Mouse (Mus musculus) hindbrain, embryonic 10.5 days (tissue): ENCODE data around the gene Hacd3. TPM values are rescaled to one million over a fixed set of nuclear protein-coding genes. Genes with fewer than 3 reads are reported as not detected.

Source experiments
- DNase-seq: peaks from one replicate; pipeline ENCODE4 v3.0.0-alpha.2; 2017; ENCODE audit warnings: low spot score
- H3K27ac ChIP-seq: fragments of 300-500 bp; sonication (generic); 2 replicates; pipeline ENCODE4 v1.5.1; 2016; ENCODE audit warnings: mild to moderate bottlenecking, moderate library complexity
- H3K27me3 ChIP-seq: fragments of 300-500 bp; sonication (generic); 2 replicates; pipeline ENCODE4 v1.6.1; 2016; ENCODE audit warnings: mild to moderate bottlenecking; ENCODE audit not compliant: poor library complexity, insufficient read depth, severe bottlenecking
- H3K36me3 ChIP-seq: fragments of 300-500 bp; sonication (generic); 2 replicates; pipeline ENCODE4 v1.6.1; 2016; ENCODE audit warnings: mild to moderate bottlenecking, moderate library complexity
- H3K4me1 ChIP-seq: fragments of 300-500 bp; sonication (generic); replicated peaks from 2 replicates; pipeline ENCODE4 v1.6.1; 2016; ENCODE audit warnings: mild to moderate bottlenecking
- H3K4me3 ChIP-seq: fragments of 300-500 bp; sonication (generic); 2 replicates; pipeline ENCODE4 v1.5.1; 2016; ENCODE audit warnings: mild to moderate bottlenecking, moderate library complexity
- H3K9me3 ChIP-seq: fragments of 300-500 bp; sonication (generic); 2 replicates; pipeline ENCODE4 v1.6.1; 2016; ENCODE audit warnings: mild to moderate bottlenecking, moderate library complexity
- WGBS: fragments of 180-500 bp; shearing (Covaris S2); methylation state at CpG from one replicate; pipeline ENCODE4 v1.1.7; 2016; 5-methylcytosine and 5-hydroxymethylcytosine counted together
- polyA plus RNA-seq: library from polyadenylated mRNA; unstranded; fragments of >200 nt; fragmentation: Nextera tagmentation; extraction: Ambion mirVana; gene quantifications from 2 replicates; pipeline ENCODE4 v1.2.1, GENCODE M21; 2016

Hacd3 gene
- polyA plus RNA-seq, 1 experiment from 2014 or later: 115 TPM

DNA sequence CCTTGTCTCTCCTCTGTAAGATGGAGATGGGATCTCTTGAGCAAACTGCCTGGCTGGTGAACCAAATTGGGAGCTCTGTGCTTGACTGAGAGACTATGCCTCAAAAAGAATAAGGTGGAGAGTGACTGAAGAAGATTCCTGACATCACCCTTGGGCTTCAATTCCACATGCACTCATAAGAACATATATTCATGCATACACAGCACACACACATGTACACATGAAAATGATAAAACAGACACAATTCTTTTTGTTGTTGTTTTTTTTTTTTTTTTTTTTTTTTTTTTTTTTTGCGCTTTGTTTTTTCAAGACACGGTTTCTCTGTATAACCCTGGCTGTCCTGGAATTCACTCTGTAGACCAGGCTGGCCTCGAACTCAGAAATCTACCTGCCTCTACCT, 64.2 kb downstream of the Hacd3 start:
- 86% methylated on average over 3 of the region's 3 CpGs for WGBS
- no peak overlapping the region for H3K27ac ChIP-seq

DNA sequence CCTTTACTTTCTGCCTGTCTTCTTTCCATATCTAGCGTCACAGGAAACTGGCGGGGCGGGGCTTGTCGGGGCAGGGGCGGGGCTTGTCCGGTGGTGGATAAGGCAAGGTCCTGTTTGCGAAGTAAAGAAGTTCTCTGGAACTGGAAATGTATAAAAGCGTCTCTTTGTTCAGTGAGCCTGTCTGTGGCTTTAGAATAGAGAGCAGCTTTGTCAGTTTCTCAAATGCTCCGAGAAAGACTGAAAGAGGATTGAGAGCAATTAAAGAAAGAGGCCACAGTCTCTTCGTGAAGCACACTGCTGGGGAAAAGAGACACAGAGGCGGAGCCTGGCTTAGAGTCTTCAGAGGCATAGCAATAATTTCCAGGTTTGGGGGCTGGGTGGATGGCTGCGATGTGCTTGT, 65.2 kb downstream of the Hacd3 start:
- no peaks in the 10 kb centered on the region for H3K9me3 ChIP-seq
- peaks cover 23% of the 10 kb centered on the region for H3K27me3 ChIP-seq
- WGBS: 31% methylated on average over 12 of the region's 12 CpGs
- H3K27ac ChIP-seq: peak overlapping the region; percentile 60; the same call in 1 of the 2 replicates
- DNase-seq: peak; percentile 22
- H3K4me1 ChIP-seq: peaks cover 20% of the 10 kb centered on the region
- no peaks in the 10 kb centered on the region for H3K36me3 ChIP-seq
- H3K4me3 ChIP-seq: peak overlapping the region; percentile 2; the same call in 1 of the 2 replicates

More for the DNA sequence above, 64.2 kb downstream of the Hacd3 start:
- Histone ChIP-seq H3K4me3 (no peak overlapping the region), H3K27me3 (peaks cover 14% of the 10 kb centered on the region; the same call in 1 of the 2 replicates), H3K36me3 (peaks cover 1% of the 10 kb centered on the region), H3K4me1 (peaks cover 20% of the 10 kb centered on the region), H3K9me3 (no peaks in the 10 kb centered on the region)
- DNase-seq: no peak

DNA sequence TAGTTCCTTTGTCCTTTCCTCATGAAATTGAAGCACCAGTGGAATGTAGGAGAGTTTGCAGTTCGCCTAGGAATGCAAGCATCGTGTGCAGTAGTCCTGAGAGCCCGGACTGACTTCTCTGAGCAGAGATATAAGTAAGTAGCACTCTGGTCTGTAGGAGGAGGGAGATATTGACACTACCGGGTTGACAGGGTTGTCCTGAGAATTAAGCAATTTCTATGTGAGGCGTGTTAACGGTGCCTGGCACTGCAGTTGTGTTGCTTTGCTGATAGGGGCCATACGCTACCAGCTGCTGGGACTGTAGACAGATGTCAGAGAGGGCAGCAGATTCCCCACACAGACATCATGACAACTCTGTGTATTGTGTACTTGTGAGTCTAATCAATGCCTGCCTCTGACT, 68.3 kb downstream of the Hacd3 start:
- Histone ChIP-seq H3K4me3 (no peak overlapping the region), H3K4me1 (peaks cover 9% of the 10 kb centered on the region; the same call in 1 of the 2 replicates), H3K27me3 (peaks cover 39% of the 10 kb centered on the region), H3K27ac (no peak overlapping the region), H3K9me3 (no peaks in the 10 kb centered on the region), H3K36me3 (no peaks in the 10 kb centered on the region)
- no peak for DNase-seq
- WGBS: 83% methylated on average over 7 of the region's 7 CpGs

DNA sequence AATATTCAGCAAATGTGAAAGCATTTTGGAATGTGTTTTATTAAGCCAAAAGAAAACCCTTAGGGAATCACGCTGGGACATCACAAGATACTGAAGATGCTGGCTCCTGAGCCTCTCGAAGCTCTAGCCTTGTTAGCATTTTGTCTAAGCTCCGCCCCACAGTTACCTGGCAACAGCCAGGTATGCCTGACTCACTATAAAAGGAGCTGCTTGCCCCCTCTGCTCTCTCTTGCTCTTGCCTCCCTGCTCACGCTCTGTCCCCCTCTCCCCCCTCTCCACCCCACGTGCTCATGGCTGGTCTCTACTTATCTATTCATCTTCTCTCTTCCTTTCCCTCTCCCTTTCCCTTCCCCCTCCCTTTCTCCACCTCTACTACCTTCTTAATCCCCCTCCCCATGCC, 69.4 kb downstream of the Hacd3 start:
- no peaks in the 10 kb centered on the region for H3K9me3 ChIP-seq
- WGBS: 11% methylated on average over 5 of the region's 5 CpGs
- no peak overlapping the region for H3K27ac ChIP-seq
- no peak overlapping the region for H3K4me3 ChIP-seq
- no peaks in the 10 kb centered on the region for H3K36me3 ChIP-seq
- H3K4me1 ChIP-seq: peaks cover 9% of the 10 kb centered on the region; the same call in 1 of the 2 replicates
- H3K27me3 ChIP-seq: peaks cover 43% of the 10 kb centered on the region
- no peak for DNase-seq

DNA sequence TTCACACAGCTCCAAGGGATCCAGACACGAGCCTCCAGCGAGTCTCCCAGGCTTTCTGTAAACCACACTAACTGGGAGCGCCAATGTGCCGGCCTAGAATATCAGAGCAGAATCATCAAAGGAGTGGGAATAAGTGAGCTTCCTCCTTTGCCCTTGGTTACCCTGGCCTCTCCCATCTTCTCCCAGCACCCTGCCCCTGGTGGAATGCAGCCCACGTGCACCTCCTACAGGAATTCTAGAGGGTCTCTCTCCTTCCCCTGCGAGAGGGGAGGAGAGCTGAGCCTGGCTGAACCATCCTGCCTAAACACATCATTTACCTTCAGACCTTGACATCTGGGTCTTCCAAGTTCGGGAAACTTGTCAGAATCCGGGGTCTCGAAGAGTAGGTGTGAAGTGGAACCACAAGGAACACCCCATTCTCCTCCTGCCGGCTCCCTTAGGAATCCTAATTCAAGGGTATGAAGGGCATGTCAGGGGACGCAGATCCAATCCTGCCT, 70.3 kb downstream of the Hacd3 start, which contains the start of gene Slc24a1:
Gene Slc24a1 (minus strand): TSS at position 447 of the 497 bp plus-strand sequence.
- Histone ChIP-seq H3K36me3 (no peaks in the 10 kb centered on the region), H3K9me3 (no peaks in the 10 kb centered on the region), H3K4me3 (no peak within 1 kb of the TSS), H3K27me3 (peaks cover 45% of the 10 kb centered on the region), H3K4me1 (peaks cover 9% of the 10 kb centered on the region; the same call in 1 of the 2 replicates), H3K27ac (no peak within 1 kb of the TSS)
- 40% methylated on average over 11 of the region's 11 CpGs for WGBS
- DNase-seq: no peak

DNA sequence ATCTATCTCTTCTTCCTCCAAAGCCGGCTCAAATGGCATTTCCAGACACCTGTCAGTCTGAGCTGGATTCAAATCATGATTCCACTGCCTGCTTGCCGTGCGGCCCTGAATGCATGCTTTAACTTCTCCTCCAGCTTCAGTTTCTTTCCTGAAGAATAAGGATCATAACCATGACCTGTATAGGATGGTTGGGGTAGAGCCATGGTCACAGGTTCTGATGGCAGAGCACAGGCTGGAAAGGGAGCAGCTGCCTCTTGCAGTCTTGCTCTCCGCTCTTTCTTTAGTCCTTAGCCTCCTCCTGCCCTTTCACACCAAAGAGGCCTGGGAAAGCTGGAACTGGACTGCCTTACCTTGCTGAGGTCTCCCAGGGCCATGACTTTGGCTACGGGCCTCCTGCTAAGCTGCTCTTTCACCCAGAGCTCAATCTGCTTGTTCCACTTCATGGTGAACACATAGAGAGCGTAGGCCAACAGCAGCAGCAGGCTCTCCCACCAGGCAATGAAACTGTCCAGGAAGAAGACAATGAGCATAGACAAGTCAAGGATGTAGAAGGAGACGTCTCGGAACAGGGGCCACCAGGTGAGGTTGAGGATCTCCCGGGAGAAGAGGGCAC, 73.9 kb downstream of the Hacd3 start:
- Histone ChIP-seq H3K27me3 (peaks cover 62% of the 10 kb centered on the region), H3K4me1 (peaks cover 15% of the 10 kb centered on the region; the same call in 1 of the 2 replicates), H3K36me3 (no peaks in the 10 kb centered on the region), H3K27ac (no peak overlapping the region), H3K9me3 (no peaks in the 10 kb centered on the region), H3K4me3 (no peak overlapping the region)
- 85% methylated on average over 9 of the region's 9 CpGs for WGBS
- no peak for DNase-seq

DNA sequence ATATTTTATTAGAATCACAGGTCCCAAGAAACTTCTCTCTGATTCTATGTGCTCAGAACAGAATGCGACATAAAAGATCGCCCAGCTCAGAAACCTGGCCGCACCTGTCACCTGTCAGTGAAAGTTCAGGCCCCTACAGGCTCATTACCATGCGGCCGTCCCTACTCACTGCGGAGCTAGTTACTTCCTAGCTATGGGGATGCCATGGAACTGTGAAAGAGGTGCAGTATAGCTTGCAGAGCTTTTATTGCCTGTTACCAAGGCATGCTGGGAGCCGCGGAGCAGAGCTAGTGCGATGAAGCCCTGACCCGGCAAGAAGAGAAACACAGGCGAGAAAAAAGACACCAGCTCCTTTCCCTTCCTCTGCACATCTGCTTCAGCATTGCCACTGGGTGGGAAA, 77.5 kb downstream of the Hacd3 start:
- H3K4me3 ChIP-seq: no peak overlapping the region
- no peak overlapping the region for H3K27ac ChIP-seq
- no peaks in the 10 kb centered on the region for H3K36me3 ChIP-seq
- DNase-seq: no peak
- peaks cover 50% of the 10 kb centered on the region for H3K27me3 ChIP-seq
- no peaks in the 10 kb centered on the region for H3K9me3 ChIP-seq
- WGBS: 26% methylated on average over 11 of the region's 11 CpGs
- peaks cover 6% of the 10 kb centered on the region; the same call in 1 of the 2 replicates for H3K4me1 ChIP-seq

DNA sequence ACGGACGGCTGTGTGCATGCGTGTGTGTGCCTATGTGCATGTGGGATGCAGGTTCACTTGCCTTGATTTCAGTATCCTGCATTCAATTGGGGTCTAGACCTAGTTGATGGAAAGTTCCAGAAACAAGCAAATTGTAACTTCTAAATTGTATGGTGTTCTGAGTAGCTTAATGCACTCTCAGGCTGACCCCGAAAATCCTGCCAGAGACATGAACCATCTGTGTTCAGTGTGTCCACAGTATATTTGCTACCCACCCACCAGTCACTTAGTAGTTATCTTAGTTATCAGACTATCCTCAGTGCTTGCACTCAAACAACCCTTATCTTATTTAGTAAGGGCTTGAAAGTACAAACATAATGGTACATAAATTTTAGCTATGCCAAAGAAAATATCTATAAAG, 79.8 kb downstream of the Hacd3 start:
- Histone ChIP-seq H3K4me3 (no peak overlapping the region), H3K36me3 (no peaks in the 10 kb centered on the region), H3K27me3 (peaks cover 41% of the 10 kb centered on the region), H3K4me1 (peaks cover 6% of the 10 kb centered on the region; the same call in 1 of the 2 replicates), H3K9me3 (no peaks in the 10 kb centered on the region), H3K27ac (no peak overlapping the region)
- DNase-seq: no peak
- WGBS: 91% methylated on average over 4 of the region's 4 CpGs

DNA sequence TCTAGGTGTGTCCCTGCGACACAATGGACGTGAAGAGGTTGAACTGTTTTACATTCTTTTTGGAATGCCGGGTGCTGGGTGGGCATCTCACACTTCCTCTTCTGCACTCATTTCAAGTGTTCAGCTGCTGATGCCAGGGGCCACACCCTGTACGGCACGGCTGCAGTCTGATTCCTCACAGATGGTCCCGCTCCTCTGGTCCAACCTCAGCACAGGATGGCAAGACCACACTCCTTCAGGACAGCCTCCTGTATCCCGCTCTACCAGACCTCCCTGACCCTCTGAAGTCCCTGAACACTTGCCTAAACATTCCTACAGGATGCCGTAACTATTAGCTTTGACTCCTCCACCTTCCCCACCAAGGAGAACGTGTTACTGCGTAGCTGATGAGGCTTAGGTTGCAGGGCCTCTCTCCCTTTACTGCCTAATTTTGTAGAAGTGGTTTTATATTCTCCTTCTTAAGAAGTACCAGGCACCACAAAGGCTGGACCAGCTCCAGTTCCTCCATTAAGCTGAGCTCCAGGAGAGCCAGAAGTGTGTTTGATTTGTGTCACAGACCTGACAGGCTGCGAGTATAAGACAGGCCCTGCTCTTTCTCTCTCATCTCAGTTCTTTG, 80.7 kb downstream of the Hacd3 start:
- no peak for DNase-seq
- WGBS: 86% methylated on average over 11 of the region's 11 CpGs
- Histone ChIP-seq H3K9me3 (no peaks in the 10 kb centered on the region), H3K36me3 (no peaks in the 10 kb centered on the region), H3K27ac (no peak overlapping the region), H3K4me3 (no peak overlapping the region), H3K4me1 (peaks cover 11% of the 10 kb centered on the region; the same call in 1 of the 2 replicates), H3K27me3 (peaks cover 38% of the 10 kb centered on the region)

DNA sequence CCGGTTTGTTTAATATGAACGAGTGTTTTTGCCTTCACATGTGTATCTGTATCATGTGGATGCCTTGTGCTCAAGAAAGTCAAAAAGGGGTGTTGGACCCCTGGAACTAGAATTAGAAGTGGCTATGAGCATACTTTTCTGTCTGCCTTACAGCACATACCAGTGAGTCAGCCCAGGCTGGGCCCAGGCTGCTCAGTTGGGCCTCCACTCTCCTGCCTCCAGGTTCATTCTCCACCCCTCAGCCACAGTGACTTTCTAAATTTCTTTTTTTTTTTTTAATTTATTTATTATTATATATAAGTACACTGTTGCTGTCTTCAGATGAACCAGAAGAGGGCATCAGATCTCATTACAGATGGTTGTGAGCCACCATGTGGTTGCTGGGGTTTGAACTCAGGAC, 81.7 kb downstream of the Hacd3 start:
- WGBS: 92% methylated on average over 2 of the region's 2 CpGs
- Histone ChIP-seq H3K27me3 (peaks cover 31% of the 10 kb centered on the region), H3K9me3 (no peaks in the 10 kb centered on the region), H3K36me3 (no peaks in the 10 kb centered on the region), H3K4me1 (peaks cover 13% of the 10 kb centered on the region; the same call in 1 of the 2 replicates), H3K4me3 (no peak overlapping the region), H3K27ac (no peak overlapping the region)
- DNase-seq: no peak

DNA sequence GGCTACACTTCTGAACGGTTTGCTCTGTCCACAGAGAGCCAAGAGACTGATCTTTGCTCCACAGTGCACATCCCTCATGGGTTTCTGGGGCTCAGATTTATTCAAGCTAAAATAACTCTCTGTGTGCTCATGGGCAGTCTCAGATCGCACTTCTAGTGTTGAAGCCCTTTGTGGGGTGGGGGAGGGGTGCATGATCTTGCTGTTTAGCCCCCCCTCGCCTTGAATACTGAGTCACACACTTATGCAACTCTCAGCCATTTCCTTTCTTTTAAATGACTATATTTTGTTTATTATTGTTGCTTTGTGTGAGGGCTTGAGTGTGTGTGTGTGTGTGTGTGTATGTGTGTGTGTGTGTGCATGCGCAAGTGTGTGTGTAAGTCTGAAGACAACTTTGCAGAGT, 82.2 kb downstream of the Hacd3 start:
- Histone ChIP-seq H3K27ac (no peak overlapping the region), H3K9me3 (no peaks in the 10 kb centered on the region), H3K27me3 (peaks cover 26% of the 10 kb centered on the region), H3K4me3 (no peak overlapping the region), H3K36me3 (no peaks in the 10 kb centered on the region), H3K4me1 (peaks cover 16% of the 10 kb centered on the region)
- DNase-seq: no peak
- 64% methylated on average over 4 of the region's 4 CpGs for WGBS

DNA sequence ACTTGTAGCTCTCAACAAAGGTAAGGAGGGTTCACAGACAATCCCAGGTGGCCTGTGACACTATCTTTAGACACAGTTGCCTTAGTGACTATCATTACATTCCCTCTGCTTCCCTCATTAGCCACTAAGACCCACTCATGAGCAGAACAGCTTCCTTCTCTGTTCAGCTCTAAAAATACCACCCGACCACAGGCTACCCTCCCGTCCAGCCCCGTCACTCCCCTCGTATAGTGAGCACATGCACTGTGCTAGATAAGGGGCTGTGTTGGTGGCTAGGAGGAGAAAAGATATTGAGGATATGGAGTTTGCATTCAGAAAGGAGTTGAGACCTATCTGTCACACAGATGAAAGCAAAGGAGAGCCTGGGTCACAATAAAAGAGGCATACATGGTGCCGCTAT, 83.0 kb downstream of the Hacd3 start:
- WGBS: 83% methylated on average over 5 of the region's 5 CpGs
- Histone ChIP-seq H3K27ac (no peak overlapping the region), H3K36me3 (no peaks in the 10 kb centered on the region), H3K4me3 (no peak overlapping the region), H3K27me3 (peaks cover 20% of the 10 kb centered on the region), H3K4me1 (peaks cover 19% of the 10 kb centered on the region), H3K9me3 (no peaks in the 10 kb centered on the region)
- no peak for DNase-seq

DNA sequence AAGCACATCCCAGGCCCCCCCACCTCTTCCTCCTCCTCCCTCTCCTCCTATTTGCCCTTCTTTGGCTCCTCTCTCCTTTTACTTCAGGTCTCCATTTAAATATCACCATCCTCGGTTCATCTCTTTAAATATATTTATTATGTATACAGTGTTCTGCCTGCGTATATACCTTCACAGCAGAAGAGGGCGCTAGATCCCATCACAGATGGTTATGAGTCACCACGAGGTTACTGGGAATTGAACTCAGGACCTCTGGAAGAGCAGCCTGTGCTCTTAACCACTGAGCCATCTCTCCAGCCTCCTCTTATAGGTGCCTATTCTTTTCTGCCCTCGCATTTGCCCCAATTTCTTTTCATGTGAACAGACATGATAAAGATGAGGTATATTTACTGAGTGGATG, 84.0 kb downstream of the Hacd3 start:
- H3K27me3 ChIP-seq: peaks cover 9% of the 10 kb centered on the region
- WGBS: 66% methylated on average over 5 of the region's 5 CpGs
- DNase-seq: no peak
- H3K27ac ChIP-seq: no peak overlapping the region
- no peak overlapping the region for H3K4me3 ChIP-seq
- H3K9me3 ChIP-seq: no peaks in the 10 kb centered on the region
- no peaks in the 10 kb centered on the region for H3K36me3 ChIP-seq
- peaks cover 21% of the 10 kb centered on the region for H3K4me1 ChIP-seq
